Mouse (Mus musculus) neural tube, embryonic 12.5 days (tissue): ENCODE results near the gene Fbxw4. TPM values are rescaled to one million over a fixed set of nuclear protein-coding genes. Genes with fewer than 3 reads are reported as not detected.

Experiments used
- ATAC-seq: fragments of 200-750 bp; cut with Nextera tagmentation; 2 replicates; pipeline ENCODE4 v1.8.0; 2017; ENCODE audit warnings: low read depth, mild to moderate bottlenecking, moderate TSS enrichment, moderate library complexity; ENCODE audit not compliant: low FRiP score
- H3K27ac ChIP-seq: fragments of 300-500 bp; sonication (generic); 2 replicates; pipeline ENCODE4 v1.5.1; 2016
- H3K27me3 ChIP-seq: fragments of 300-500 bp; sonication (generic); replicated peaks from 2 replicates; pipeline ENCODE4 v1.6.1; 2016; ENCODE audit warnings: mild to moderate bottlenecking
- H3K36me3 ChIP-seq: fragments of 300-500 bp; sonication (generic); 2 replicates; pipeline ENCODE4 v1.6.1; 2016; ENCODE audit warnings: mild to moderate bottlenecking
- H3K4me1 ChIP-seq: fragments of 300-500 bp; sonication (generic); 2 replicates; pipeline ENCODE4 v1.6.1; 2016
- H3K4me2 ChIP-seq: fragments of 300-500 bp; sonication (generic); replicated peaks from 2 replicates; pipeline ENCODE4 v1.6.1; 2016; ENCODE audit warnings: mild to moderate bottlenecking
- H3K4me3 ChIP-seq: fragments of 300-500 bp; sonication (generic); 2 replicates; pipeline ENCODE4 v1.5.1; 2016
- H3K9ac ChIP-seq: fragments of 300-500 bp; sonication (generic); 2 replicates; pipeline ENCODE4 v1.6.1; 2016; ENCODE audit warnings: mild to moderate bottlenecking
- H3K9me3 ChIP-seq: fragments of 300-500 bp; sonication (generic); 2 replicates; pipeline ENCODE4 v1.6.1; 2016; ENCODE audit warnings: mild to moderate bottlenecking
- whole genome bisulfite sequencing: fragments of 180-500 bp; shearing (Covaris S2); methylation state at CpG from one replicate; pipeline ENCODE4 v1.1.7; 2016; 5-methylcytosine and 5-hydroxymethylcytosine counted together
- polyA plus RNA-seq: library from polyadenylated mRNA; unstranded; fragments of >200 nt; fragmentation: Nextera tagmentation; extraction: Ambion mirVana; gene quantifications from 2 replicates; pipeline ENCODE4 v1.2.1, GENCODE M21; 2016

Fbxw4 gene
- polyA plus RNA-seq, 1 experiment from 2014 or later = 5.9 TPM

GRCm38 (mm10) chr19:45584856-45585620, 75.1 kb downstream of the Fbxw4 start:
- H3K36me3 ChIP-seq = peaks cover 7% of the 10 kb centered on the region; the same call in 1 of the 2 replicates
- H3K4me2 ChIP-seq = no peak overlapping the region
- 0 out of 2 replicates have a peak, but pooled peaks cover 3% of the 10 kb centered on the region for H3K9me3 ChIP-seq
- H3K4me3 ChIP-seq = no peak overlapping the region
- peaks cover 16% of the 10 kb centered on the region for H3K4me1 ChIP-seq
- no peak for ATAC-seq
- no peak overlapping the region for H3K9ac ChIP-seq
- peaks cover 8% of the 10 kb centered on the region; the same call in 1 of the 2 replicates for H3K27me3 ChIP-seq
- H3K27ac ChIP-seq = no peak overlapping the region
- 71% methylated on average over 9 of the region's 9 CpGs for WGBS

- Histone ChIP-seq H3K4me2 (no peak overlapping the region), H3K4me1 (peaks cover 20% of the 10 kb centered on the region), H3K27ac (no peak overlapping the region), H3K4me3 (no peak overlapping the region), H3K36me3 (peaks cover 19% of the 10 kb centered on the region), H3K27me3 (peaks cover 5% of the 10 kb centered on the region; the same call in 1 of the 2 replicates), H3K9ac (no peak overlapping the region), H3K9me3 (0 out of 2 replicates have a peak, but pooled peaks cover 3% of the 10 kb centered on the region)
- 86% methylated on average over 6 of the region's 6 CpGs for WGBS
- ATAC-seq = no peak
Observed at GRCm38 (mm10) chr19:45583136-45583535, 77.0 kb downstream of the Fbxw4 start.

- Histone ChIP-seq H3K9ac (no peak overlapping the region), H3K4me1 (peaks cover 20% of the 10 kb centered on the region), H3K27ac (no peak overlapping the region), H3K4me3 (no peak overlapping the region), H3K36me3 (peaks cover 26% of the 10 kb centered on the region), H3K9me3 (0 out of 2 replicates have a peak, but pooled peaks cover 3% of the 10 kb centered on the region), H3K27me3 (peaks cover 5% of the 10 kb centered on the region; the same call in 1 of the 2 replicates), H3K4me2 (no peak overlapping the region)
- no peak for ATAC-seq
- WGBS = 13% methylated on average over 8 of the region's 8 CpGs
Observed at GRCm38 (mm10) chr19:45582161-45582560, 78.0 kb downstream of the Fbxw4 start.

- 40% methylated on average over 3 of the region's 3 CpGs for WGBS
- Histone ChIP-seq H3K9me3 (0 out of 2 replicates have a peak, but pooled peaks cover 3% of the 10 kb centered on the region), H3K4me3 (no peak overlapping the region), H3K9ac (no peak overlapping the region), H3K4me1 (peaks cover 20% of the 10 kb centered on the region), H3K27me3 (peaks cover 5% of the 10 kb centered on the region; the same call in 1 of the 2 replicates), H3K4me2 (no peak overlapping the region), H3K36me3 (peaks cover 30% of the 10 kb centered on the region), H3K27ac (no peak overlapping the region)
- no peak for ATAC-seq
Observed at GRCm38 (mm10) chr19:45581257-45581656, 78.9 kb downstream of the Fbxw4 start.

GRCm38 (mm10) chr19:45580235-45580634, 79.9 kb downstream of the Fbxw4 start:
- Histone ChIP-seq H3K27me3 (peaks cover 5% of the 10 kb centered on the region; the same call in 1 of the 2 replicates), H3K4me3 (no peak overlapping the region), H3K4me1 (peaks cover 22% of the 10 kb centered on the region), H3K27ac (no peak overlapping the region), H3K9ac (no peak overlapping the region), H3K9me3 (0 out of 2 replicates have a peak, but pooled peaks cover 3% of the 10 kb centered on the region), H3K4me2 (no peak overlapping the region), H3K36me3 (peaks cover 30% of the 10 kb centered on the region)
- ATAC-seq = no peak
- 43% methylated on average over 12 of the region's 12 CpGs for whole genome bisulfite sequencing

- H3K27ac ChIP-seq = no peak overlapping the region
- WGBS = 86% methylated on average over 7 of the region's 7 CpGs
- H3K9ac ChIP-seq = no peak overlapping the region
- no peak overlapping the region for H3K4me2 ChIP-seq
- peaks cover 35% of the 10 kb centered on the region for H3K36me3 ChIP-seq
- peaks cover 5% of the 10 kb centered on the region for H3K27me3 ChIP-seq
- 0 out of 2 replicates have a peak, but pooled peaks cover 3% of the 10 kb centered on the region for H3K9me3 ChIP-seq
- no peak for ATAC-seq
- no peak overlapping the region for H3K4me3 ChIP-seq
- H3K4me1 ChIP-seq = peaks cover 28% of the 10 kb centered on the region
Observed at GRCm38 (mm10) chr19:45579416-45579815, 80.7 kb downstream of the Fbxw4 start.

GRCm38 (mm10) chr19:45578976-45579375, 81.1 kb downstream of the Fbxw4 start:
- 87% methylated on average over 12 of the region's 12 CpGs for WGBS
- ATAC-seq = no peak
- Histone ChIP-seq H3K9ac (no peak overlapping the region), H3K27me3 (peaks cover 5% of the 10 kb centered on the region), H3K27ac (no peak overlapping the region), H3K9me3 (0 out of 2 replicates have a peak, but pooled peaks cover 3% of the 10 kb centered on the region), H3K4me1 (peaks cover 32% of the 10 kb centered on the region), H3K4me2 (no peak overlapping the region), H3K36me3 (peaks cover 35% of the 10 kb centered on the region), H3K4me3 (no peak overlapping the region)

- H3K4me1 ChIP-seq = peaks cover 29% of the 10 kb centered on the region
- ATAC-seq = no peak
- H3K27me3 ChIP-seq = no peaks in the 10 kb centered on the region; the same call in none of the 2 replicates
- H3K4me2 ChIP-seq = no peak overlapping the region
- no peak overlapping the region for H3K4me3 ChIP-seq
- H3K27ac ChIP-seq = no peak overlapping the region
- 85% methylated on average over 14 of the region's 14 CpGs for WGBS
- H3K9ac ChIP-seq = no peak overlapping the region
- peaks cover 41% of the 10 kb centered on the region for H3K36me3 ChIP-seq
- H3K9me3 ChIP-seq = 0 out of 2 replicates have a peak, but pooled peaks cover 3% of the 10 kb centered on the region
Observed at GRCm38 (mm10) chr19:45577141-45577750, 82.9 kb downstream of the Fbxw4 start.

GRCm38 (mm10) chr19:45575632-45576001, 84.5 kb downstream of the Fbxw4 start:
- no peak for ATAC-seq
- Histone ChIP-seq H3K4me2 (no peak overlapping the region), H3K9ac (no peak overlapping the region), H3K36me3 (peaks cover 45% of the 10 kb centered on the region), H3K4me1 (peaks cover 22% of the 10 kb centered on the region), H3K9me3 (no peaks in the 10 kb centered on the region), H3K4me3 (no peak overlapping the region), H3K27me3 (no peaks in the 10 kb centered on the region; the same call in 1 of the 2 replicates), H3K27ac (no peak overlapping the region)
- WGBS = 20% methylated on average over 8 of the region's 8 CpGs

- no peak overlapping the region for H3K27ac ChIP-seq
- no peaks in the 10 kb centered on the region; the same call in 1 of the 2 replicates for H3K27me3 ChIP-seq
- WGBS = 60% methylated on average over 19 of the region's 19 CpGs
Observed at GRCm38 (mm10) chr19:45574941-45575631, 85.0 kb downstream of the Fbxw4 start.

GRCm38 (mm10) chr19:45574339-45574898, 85.7 kb downstream of the Fbxw4 start:
- Histone ChIP-seq H3K9me3 (no peaks in the 10 kb centered on the region), H3K4me2 (no peak overlapping the region), H3K27ac (no peak overlapping the region), H3K36me3 (peaks cover 42% of the 10 kb centered on the region), H3K27me3 (no peaks in the 10 kb centered on the region; the same call in 1 of the 2 replicates), H3K4me3 (no peak overlapping the region), H3K4me1 (peaks cover 19% of the 10 kb centered on the region; the same call in 1 of the 2 replicates), H3K9ac (no peak overlapping the region)
- ATAC-seq = no peak
- WGBS = 88% methylated on average over 7 of the region's 7 CpGs

More at GRCm38 (mm10) chr19:45574941-45575631, 85.0 kb downstream of the Fbxw4 start:
- Histone ChIP-seq H3K9ac (no peak overlapping the region), H3K4me3 (no peak overlapping the region), H3K4me1 (peaks cover 19% of the 10 kb centered on the region), H3K36me3 (peaks cover 42% of the 10 kb centered on the region), H3K4me2 (no peak overlapping the region), H3K9me3 (no peaks in the 10 kb centered on the region)
- ATAC-seq = no peak
